Mouse (Mus musculus) frontal cortex, adult (tissue): Measurements from ENCODE around the gene Tubg2.
A peak's percentile ranks its signal among the peaks of the same experiment; 100 is the strongest.

Experiments
- ATAC-seq: cut with Nextera tagmentation; 2 replicates; pipeline ENCODE4 v1.9.2; 2017; ENCODE audit warnings: mild to moderate bottlenecking, moderate library complexity, mixed read lengths; ENCODE audit not compliant: low TSS enrichment

Gene Tubg2

GRCm38 (mm10) chr11:101164677-101165580 lies 9.2 kb downstream of the Tubg2 start:
- no peak for ATAC-seq

DNA sequence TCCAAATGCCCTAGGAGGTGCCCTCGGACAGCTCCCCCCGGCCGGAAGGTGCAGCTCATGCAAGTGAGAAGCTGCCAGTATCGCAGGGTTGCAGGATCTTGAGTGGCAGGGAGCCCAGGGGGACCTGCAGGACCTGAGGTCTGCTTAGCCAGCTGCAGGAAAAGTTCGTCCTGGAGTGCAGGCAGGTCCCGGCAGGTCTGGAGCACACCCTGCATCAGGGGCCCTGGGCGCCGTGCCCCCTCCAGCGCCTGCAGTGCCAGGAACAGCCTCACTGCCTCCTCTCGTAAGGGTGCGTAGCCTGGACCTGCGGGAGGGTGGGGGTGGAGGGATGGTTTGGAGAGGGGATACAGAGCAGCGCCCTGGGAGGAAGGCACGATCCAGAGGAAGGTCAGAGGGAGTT lies 10.7 kb downstream of the Tubg2 start:
- ATAC-seq, result no peak

DNA sequence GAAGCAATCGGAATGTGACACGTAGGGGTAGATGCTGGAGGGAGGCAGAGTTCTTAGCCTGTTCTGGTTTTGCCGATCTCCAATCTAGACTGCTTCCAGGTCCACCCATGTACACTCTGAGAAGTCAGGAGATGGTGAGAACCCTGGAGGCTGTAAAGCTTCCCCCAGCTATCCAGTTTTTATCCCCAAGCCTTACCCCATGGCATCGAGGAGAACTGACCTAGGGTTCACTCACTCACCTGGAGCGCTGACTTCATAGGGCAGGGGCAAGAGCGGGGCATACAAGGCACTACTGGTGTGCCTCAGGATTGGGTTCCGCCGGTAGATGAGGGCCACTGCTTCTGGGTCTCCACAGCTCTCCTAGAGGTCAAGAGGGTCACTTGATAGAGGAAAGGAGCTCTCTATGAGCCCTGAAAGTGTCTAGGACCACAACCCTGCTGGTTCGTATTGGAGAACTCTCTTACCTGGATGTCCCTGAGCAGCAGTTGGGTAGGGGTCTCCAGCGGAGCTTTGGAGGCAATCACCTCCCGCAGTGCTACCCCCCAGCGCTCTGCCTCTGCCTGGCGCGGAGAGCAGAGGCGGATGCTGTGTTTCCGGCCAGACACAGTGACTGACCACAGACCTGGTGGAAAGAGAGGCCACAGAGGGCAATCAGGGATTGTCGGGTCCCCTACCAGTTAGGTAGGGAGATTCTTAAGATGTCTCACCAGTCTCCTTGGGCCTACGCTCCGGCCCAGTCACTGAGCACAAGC lies 11.7 kb downstream of the Tubg2 start:
- ATAC-seq, result no peak

DNA sequence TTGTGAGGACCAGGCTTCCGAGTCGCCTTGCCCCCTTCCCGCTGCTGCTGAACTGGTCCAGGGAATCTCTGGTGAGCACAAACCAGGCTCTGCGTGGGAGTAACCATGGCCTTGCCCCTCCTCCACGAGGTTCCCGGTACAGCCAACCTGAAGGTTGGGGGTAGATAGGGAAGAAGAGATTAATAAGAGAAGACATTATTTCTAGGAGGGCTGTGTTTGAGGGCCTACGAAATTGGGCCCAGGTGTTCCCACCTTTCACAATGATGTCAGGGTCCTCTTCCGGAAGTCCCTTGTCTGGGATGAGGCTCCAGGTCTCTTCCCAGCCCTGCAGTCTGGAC lies 12.2 kb downstream of the Tubg2 start:
- no peak for ATAC-seq

DNA sequence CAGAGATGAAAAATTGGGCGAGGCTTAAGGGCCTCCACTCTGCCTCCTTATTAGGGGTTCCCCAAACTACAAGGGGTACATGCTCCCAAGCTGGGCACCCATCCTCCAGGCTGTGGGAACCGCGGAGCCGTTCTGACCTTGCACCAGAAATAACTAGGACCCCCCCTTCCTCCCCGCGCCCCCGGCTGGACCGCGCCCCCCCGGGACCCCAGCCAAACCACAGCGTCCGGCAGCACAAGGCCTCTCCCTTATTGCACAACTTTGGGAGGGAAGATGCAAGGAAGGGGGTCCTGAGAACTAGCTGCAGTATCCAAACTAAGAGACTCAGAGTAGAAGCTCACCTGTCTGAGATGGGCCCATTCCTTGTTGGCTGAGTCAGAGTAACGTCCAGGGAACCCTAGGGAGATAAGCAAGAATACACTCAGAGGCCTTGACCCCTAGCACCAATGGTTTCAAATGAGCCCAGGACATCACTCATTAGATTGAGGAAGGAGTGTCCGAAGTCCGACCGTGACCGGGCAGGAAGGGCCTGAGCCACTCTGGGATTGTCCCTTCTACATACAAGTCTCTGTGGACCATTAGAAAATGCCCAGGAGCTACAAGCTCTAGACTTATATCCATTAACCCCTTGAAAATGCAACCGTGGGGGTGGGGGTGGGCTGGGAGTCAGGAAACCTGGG lies 12.7 kb downstream of the Tubg2 start:
- ATAC-seq, result no peak

GRCm38 (mm10) chr11:101169301-101170107 lies 13.8 kb downstream of the Tubg2 start:
- ATAC-seq, result no peak

- ATAC-seq, result no peak
These were observed 14.7 kb downstream of the Tubg2 start, which contains the start of gene Cntnap1 for GRCm38 (mm10) chr11:101170354-101170810. TSS of gene Cntnap1 (plus strand) at chr11:101170523.

DNA sequence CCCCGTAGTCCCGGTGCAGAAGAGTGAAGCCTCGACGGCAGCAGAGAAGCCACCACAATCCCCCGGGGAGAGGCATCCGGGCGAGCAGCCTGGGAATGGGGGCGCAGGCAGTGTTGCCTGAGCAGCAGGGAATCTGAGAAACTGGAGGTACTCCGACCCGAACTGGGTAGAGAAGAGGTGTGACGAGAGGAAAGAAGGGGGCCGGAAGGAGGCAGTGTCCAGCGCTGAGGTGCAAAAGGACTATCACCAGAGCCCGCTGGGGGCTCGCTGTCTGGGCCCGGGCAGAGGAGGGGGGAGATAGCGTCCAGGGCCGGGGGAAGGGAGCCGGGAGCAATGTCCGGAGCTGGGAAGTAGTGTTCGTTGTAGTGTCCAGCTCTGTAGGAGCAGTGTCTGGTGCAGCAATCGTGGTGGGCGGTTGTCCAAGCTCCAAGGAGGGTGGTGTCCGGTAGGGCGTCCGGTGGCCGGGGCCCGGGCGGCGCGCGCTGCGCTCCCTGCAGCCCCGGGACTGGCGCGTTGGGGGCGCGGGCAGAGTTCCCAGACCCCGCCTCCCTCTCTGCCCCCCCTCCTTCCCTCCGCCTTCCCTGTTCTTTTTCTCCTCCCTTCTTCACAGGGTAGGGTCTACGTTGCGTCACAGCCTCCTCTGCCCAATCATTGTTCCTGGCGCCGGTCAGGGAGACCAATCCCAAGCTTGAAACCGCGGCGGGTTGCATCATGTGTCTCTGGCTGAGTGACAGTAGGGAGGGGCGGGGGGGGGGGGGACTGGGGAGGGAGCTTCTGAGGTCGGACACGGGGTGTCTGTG lies 15.3 kb downstream of the Tubg2 start, which contains the start of gene Plekhh3:
Plekhh3 (minus strand) TSS at position 541 of the 800 bp plus-strand sequence.
- peak; percentile 82 for ATAC-seq

DNA sequence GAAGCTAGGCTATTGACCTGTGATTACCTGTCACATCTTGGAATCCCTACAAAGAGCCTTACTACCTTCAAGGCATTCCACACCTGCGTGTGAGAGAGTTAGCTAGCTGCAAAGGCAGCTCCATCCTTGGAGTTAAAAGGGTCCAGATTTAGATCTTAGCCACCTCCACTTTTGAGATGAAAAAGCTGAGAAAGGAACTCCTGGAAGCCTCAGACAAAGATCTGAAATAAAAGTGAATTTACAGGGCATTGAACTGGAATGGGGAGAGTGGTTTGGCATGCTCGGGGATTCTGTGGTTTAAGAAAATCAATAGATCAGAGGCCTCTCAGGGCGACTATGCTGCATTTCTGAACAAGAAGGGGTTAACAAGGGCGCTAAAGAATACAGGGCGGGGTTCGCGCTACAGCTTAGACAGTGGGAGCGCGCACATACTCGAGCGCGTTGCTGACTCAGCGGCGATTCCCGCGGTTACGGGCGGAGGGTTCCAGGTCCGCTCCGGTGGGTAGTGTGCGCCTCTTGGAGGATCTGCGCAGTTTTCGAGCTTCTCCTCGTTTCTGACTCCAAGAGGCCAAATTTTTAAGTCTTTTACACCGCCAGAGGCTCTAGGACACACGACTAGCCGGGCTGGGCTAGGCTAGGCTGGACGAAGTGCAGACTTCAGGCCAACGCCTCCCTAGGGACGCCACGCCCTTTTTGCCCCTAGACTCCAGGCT lies 16.2 kb downstream of the Tubg2 start:
- ATAC-seq, result peak; percentile 17; the same call in 1 of the 2 replicates

DNA sequence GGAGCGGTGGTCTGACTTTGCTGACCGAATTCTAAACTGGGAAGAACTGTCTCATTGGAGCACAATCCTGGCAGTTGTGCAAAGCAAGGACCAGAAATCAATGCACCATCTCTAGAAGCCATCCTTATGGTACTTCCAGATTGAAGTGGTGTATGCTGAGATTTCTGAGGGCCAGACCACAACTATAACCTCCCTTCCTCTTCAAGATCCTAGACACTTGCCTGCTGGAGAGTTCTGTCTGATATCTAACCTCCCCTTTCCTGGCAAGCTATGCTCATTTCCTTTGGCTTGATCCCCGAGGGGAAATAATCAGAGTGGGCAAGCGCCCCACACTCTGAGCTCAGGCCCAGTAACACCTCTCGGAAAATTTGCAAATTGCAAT lies 16.7 kb downstream of the Tubg2 start:
- no peak for ATAC-seq

- no peak for ATAC-seq
These were observed 17.4 kb downstream of the Tubg2 start for GRCm38 (mm10) chr11:101173112-101173511.

DNA sequence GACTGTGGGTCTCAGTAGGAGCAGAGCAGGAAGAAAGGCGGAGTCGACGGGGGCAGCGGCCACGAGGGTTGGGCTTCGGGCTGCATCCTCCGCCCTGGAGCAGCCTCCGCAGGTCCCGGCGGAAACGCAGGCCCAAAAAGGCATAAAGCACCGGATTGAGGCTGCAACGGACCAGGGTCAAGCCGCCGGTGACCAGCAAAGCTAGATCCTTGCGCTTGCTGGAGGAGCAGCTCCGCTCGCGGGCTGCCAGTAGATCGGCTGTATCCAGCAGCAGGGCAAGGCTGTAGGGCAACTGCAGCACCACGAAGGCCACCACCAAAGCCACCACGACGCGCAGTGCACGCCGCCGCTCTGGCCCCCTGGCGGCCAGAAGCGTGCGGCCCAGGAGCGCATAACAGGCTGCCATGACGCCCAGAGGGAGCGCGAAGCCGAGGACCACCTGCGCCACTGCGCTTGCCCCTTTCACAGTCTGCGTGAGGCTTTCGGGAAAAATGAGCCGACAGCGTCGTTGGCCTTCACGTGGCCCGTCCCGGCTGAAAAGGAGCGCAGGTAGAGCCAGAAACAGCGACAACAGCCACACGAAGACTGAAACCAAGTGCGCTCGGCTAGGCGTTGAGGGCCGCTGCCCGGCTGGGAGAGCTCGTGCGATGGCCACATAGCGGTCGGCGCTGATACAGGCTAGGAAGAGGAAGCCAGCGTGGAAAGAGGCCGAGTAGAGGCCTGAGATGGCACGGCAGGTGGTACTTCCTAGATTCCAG lies 18.1 kb downstream of the Tubg2 start:
- no peak for ATAC-seq

- ATAC-seq, result no peak
These were observed 18.7 kb downstream of the Tubg2 start for GRCm38 (mm10) chr11:101174389-101174745.

DNA sequence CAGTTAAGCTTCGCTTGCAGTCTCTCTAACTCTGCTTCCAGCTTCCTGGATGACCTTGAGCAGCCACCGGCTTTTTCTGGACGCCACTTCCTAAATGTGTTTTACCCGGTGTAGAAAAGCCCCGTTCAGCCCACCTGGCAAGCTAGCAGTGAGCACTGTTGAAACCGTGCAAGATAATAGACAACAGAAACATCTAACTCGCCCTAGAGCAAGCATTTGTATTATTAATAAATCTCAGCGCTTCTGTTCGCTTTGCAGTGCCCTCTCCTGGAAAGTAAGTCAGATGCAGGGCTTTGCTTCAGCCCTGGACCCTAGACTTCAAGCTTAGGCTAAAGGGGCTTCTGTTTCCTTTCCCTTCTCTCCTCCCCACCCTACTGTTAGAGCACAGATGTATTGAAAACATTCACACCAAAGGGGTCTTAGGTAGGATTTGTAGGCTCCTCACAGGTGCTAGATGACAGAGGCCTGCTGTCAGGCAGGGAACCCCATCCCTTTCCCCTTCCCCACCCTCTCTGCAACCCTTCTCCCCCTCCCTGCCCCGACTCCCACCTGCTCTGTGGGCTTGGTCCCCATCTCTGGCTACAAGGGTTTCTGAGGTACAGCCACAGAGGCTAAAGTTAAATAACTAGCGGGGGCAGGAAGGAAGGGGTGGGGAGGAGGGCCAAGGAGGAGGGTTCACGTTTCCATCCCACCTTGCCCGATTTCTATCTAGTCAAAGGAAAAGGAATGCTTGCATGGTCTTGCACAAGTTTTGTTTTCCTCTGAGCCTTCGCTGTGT lies 19.3 kb downstream of the Tubg2 start, which contains the start of gene Ccr10:
Ccr10 (minus strand) TSS at position 593 of the 778 bp plus-strand sequence.
- no peak for ATAC-seq

DNA sequence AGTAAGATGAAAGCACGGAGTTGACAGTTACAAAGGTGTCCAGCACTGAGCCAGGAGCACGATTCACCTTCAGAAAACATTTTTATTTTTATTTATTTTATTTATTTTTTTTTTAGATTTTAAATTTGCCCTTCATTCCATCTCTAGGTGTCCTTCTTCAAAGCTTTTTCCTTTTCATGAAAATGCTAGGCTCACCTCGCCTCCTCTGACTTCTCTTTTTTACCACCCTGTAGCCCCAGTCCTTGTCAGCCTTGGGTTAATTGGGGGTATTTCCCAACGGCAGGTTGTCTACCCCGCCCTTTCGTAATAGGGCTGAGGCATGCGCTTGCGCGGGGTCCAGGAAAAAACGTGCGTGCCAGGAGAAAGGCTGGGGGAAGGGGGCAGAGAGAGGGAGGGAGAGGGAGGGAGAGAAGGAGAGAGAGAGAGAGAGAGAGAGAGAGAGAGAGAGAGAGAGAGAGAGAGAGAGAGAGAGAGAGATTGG lies 20.0 kb downstream of the Tubg2 start:
- ATAC-seq, result no peak

GRCm38 (mm10) chr11:101176117-101176691 lies 20.5 kb downstream of the Tubg2 start:
- ATAC-seq, result peak; percentile 18; the same call in 1 of the 2 replicates

DNA sequence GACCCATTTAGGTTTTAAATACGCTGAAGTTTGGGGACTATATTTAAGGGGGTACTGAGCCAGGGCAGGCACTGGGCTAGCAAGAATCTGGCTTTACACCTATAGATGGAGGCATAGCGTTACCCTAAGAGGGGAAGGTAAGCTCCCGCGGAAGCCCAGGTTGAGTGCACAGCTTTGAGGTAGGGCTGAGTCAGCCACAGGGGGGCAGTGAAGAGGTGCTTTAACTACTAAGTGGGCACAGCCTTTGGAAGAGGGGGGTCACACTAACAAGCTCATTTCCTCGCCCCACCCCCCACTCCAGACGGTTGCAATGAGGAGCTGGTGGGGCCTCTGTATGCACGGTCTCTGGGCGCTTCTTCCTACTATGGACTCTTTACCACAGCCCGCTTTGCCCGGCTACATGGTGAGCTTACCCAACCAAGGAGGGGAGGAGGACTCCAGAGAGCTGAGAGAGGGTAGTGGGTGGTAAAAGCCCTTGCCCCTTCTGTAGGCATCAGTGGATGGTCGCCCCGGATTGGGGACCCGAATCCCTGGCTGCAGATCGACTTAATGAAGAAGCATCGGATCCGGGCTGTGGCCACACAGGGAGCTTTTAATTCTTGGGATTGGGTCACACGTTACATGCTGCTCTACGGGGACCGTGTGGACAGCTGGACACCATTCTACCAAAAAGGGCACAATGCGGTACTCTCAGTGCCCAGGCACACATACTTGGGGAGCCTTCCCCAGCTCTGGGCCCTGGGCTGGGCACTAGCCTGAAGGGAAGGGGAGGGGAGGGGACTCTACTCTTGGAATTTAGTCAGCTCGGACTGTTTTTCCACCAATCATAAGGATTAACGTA lies 21.4 kb downstream of the Tubg2 start:
- peak; percentile 51; the same call in 1 of the 2 replicates for ATAC-seq
